8 mouse cellular contexts compared by ENCODE assay signal in the genomic region with DNA sequence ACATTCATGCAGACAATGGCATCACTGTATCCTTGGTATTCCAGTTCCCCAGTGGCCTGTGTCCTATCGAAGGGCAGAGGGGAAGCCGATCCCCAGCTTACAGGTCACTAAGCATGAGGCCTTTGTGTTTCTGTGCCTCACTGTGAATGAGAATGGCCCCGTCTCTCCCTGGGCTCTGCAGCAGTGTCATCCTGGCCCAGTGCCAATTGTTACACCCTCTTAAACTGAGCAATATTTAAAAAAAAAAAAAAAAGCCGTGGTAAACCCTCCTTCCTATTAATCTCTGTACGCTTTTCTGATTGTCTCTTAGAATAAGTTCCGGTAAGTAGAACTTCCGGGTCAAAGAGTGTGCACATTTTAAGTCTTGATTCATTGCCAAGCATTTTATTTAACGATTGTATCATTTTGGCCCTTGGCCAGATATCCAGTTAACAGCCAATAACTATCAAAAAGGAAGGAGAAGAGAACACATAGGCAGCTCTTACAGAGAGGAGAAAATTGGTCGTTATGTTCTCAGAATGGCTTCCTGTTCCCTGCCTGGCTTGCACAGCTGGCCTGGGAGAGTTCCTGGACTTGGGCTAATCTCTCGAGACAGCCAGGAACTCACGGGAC.
DNase-seq lines count a peak whose midpoint lies in the region; ATAC-seq lines count a peak whose summit lies in the region.

No protein-coding gene starts in this region.

- no peaks in the 10 kb centered on the region for H3K27me3 ChIP-seq in megakaryocyte, embryonic 14.5 days (replicated peaks)
- H3K27me3 ChIP-seq in heart, embryonic 11.5 days (ENCODE audit: control insufficient read depth, insufficient read depth, low read length): no peaks in the 10 kb centered on the region
- no peaks in the 10 kb centered on the region for H3K27me3 ChIP-seq in kidney, embryonic 14.5 days (ENCODE audit: control insufficient read depth, insufficient read depth, low read length)
- H3K27me3 ChIP-seq in midbrain, embryonic 13.5 days: no peaks in the 10 kb centered on the region

- WGBS in heart, embryonic 11.5 days (ENCODE audit: insufficient replicate concordance): 45% methylated on average over 11 of the region's 11 CpGs
- 41% methylated on average over 11 of the region's 11 CpGs for WGBS in kidney, embryonic 14.5 days
- WGBS in midbrain, embryonic 13.5 days: 29% methylated on average over 11 of the region's 11 CpGs

- DNase-seq in thymus, postnatal 0 days (ENCODE audit: low spot score): no peak
- no peak for DNase-seq in thymus, adult 18-20 months

- H3K9ac ChIP-seq in heart, embryonic 11.5 days (ENCODE audit: low read depth, low read length): no peak overlapping the region
- H3K9ac ChIP-seq in kidney, embryonic 14.5 days (ENCODE audit: low read depth, low read length): no peak overlapping the region
- H3K9ac ChIP-seq in midbrain, embryonic 13.5 days (replicated peaks): no peak overlapping the region

- no peak for ATAC-seq in megakaryocyte, adult 5-6 weeks (ENCODE audit: poor library complexity, severe bottlenecking)
- peak; percentile 11; the same call in 1 of the 2 replicates for ATAC-seq in common myeloid progenitor, adult 5-6 weeks (replicated peaks; ENCODE audit: low read depth, poor library complexity, severe bottlenecking)
- ATAC-seq in heart, embryonic 11.5 days (replicated peaks; ENCODE audit: insufficient number of reproducible peaks, low FRiP score, low TSS enrichment): peak; percentile 62
- peak; percentile 36; the same call in 1 of the 2 replicates for ATAC-seq in kidney, embryonic 14.5 days (ENCODE audit: low FRiP score, low TSS enrichment)
- ATAC-seq in midbrain, embryonic 13.5 days: peak; percentile 55; the same call in 1 of the 2 replicates

- H3K27ac ChIP-seq in heart, embryonic 11.5 days (ENCODE audit: low read depth, low read length): peak overlapping the region; percentile 46
- peak overlapping the region; percentile 21; the same call in 1 of the 2 replicates for H3K27ac ChIP-seq in kidney, embryonic 14.5 days (ENCODE audit: low read depth, low read length)
- H3K27ac ChIP-seq in midbrain, embryonic 13.5 days: peak overlapping the region; percentile 59

- H3K9me3 ChIP-seq in megakaryocyte, embryonic 14.5 days: no peaks in the 10 kb centered on the region
- no peaks in the 10 kb centered on the region for H3K9me3 ChIP-seq in heart, embryonic 11.5 days (replicated peaks; ENCODE audit: control insufficient read depth, low read length)
- H3K9me3 ChIP-seq in kidney, embryonic 14.5 days (ENCODE audit: control insufficient read depth, low read length): no peaks in the 10 kb centered on the region
- H3K9me3 ChIP-seq in midbrain, embryonic 13.5 days: no peaks in the 10 kb centered on the region

- no peak overlapping the region for H3K4me2 ChIP-seq in heart, embryonic 11.5 days
- H3K4me2 ChIP-seq in kidney, embryonic 14.5 days (replicated peaks; ENCODE audit: low read depth, low read length): no peak overlapping the region
- H3K4me2 ChIP-seq in midbrain, embryonic 13.5 days (replicated peaks): no peak overlapping the region

- H3K4me1 ChIP-seq in megakaryocyte, embryonic 14.5 days: peaks cover 92% of the 10 kb centered on the region
- H3K4me1 ChIP-seq in heart, embryonic 11.5 days (ENCODE audit: control insufficient read depth, insufficient read depth, low read length): peaks cover 27% of the 10 kb centered on the region
- peaks cover 12% of the 10 kb centered on the region; the same call in 1 of the 2 replicates for H3K4me1 ChIP-seq in kidney, embryonic 14.5 days (ENCODE audit: control insufficient read depth, insufficient read depth, low read length)
- H3K4me1 ChIP-seq in midbrain, embryonic 13.5 days (replicated peaks): peaks cover 26% of the 10 kb centered on the region

- H3K36me3 ChIP-seq in megakaryocyte, embryonic 14.5 days (replicated peaks; ENCODE audit: low read length): peaks cover 91% of the 10 kb centered on the region
- H3K36me3 ChIP-seq in heart, embryonic 11.5 days (ENCODE audit: control insufficient read depth, insufficient read depth, low read length): no peaks in the 10 kb centered on the region; the same call in 1 of the 2 replicates
- H3K36me3 ChIP-seq in kidney, embryonic 14.5 days (ENCODE audit: control insufficient read depth, insufficient read depth, low read length): peaks cover 12% of the 10 kb centered on the region
- H3K36me3 ChIP-seq in midbrain, embryonic 13.5 days: peaks cover 59% of the 10 kb centered on the region

- H3K4me3 ChIP-seq in megakaryocyte, embryonic 14.5 days (replicated peaks): peak overlapping the region; percentile 50
- no peak overlapping the region for H3K4me3 ChIP-seq in heart, embryonic 11.5 days (ENCODE audit: low read depth, low read length)
- H3K4me3 ChIP-seq in kidney, embryonic 14.5 days (ENCODE audit: low read length): no peak overlapping the region
- no peak overlapping the region for H3K4me3 ChIP-seq in midbrain, embryonic 13.5 days (replicated peaks)
